Mouse (Mus musculus): ENCODE results near the gene Poldip3.
"Not testable (repeated sequence)": the region's sequence is repeated elsewhere in the genome, so short reads cannot be mapped to it uniquely, and the experiment has no call there.

Poldip3 gene

DNA sequence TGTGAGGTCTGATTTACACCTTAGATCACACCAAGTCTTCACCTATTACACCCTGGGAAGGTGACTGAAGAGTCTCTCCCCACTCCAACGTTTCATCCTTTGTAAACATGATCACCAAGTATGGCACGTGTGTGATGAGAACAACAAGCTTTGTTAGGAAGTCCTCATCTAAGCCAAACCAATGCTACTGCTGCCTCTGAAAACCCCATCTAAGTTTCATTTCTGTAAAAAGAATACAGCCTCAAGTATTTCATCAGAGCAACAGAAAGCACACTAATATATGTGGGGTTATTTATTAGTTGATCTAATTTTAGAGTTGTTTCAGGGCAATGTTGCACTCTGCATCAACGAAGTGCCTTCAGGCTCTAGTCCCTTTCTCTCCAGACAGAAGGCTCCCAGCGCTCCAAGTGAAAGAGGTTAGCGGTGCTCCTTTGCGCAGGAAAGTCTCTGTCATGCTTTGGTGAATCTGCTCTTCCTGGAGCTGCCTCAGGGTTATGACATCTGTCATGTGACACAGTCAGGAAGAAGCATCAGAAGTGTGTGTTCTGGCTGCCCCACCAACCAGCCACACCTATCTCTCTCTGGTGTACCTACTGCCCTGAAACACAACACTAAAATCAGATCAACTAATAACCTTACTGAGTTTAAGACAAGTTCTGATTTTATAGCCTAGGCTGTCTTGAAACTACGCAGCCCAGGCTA, 19.5 kb downstream of the Poldip3 start:
- DNase-seq (ENCODE audit: low read depth, low spot score) = no peak

GRCm38 (mm10) chr15:83127037-83127436, 22.1 kb downstream of the Poldip3 start:
- DNase-seq (ENCODE audit: low read depth, low spot score) = not testable (repeated sequence)

- no peak for DNase-seq (ENCODE audit: low read depth, low spot score)
Observed at GRCm38 (mm10) chr15:83126582-83126981, 22.6 kb downstream of the Poldip3 start.

DNA sequence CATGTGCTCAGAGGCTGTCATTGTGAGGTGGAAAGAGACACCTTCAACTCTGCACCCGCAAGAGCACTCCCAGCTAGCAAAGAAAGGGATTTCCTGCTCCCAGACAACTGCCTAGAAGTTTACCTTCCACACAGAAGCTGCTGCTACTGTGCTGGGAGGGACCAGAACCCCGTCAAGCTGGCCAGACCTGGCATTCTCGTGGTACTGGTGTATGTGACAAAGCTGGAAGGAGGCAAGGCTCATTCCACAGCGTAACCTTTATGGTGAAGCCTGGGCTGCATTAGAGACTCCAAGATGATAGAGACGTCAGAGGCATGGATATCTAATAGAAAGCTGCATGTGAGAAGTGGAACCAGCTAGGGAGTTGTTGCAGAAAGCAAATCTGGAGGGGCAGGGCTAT, 24.6 kb downstream of the Poldip3 start:
- no peak for DNase-seq (ENCODE audit: low read depth, low spot score)

DNA sequence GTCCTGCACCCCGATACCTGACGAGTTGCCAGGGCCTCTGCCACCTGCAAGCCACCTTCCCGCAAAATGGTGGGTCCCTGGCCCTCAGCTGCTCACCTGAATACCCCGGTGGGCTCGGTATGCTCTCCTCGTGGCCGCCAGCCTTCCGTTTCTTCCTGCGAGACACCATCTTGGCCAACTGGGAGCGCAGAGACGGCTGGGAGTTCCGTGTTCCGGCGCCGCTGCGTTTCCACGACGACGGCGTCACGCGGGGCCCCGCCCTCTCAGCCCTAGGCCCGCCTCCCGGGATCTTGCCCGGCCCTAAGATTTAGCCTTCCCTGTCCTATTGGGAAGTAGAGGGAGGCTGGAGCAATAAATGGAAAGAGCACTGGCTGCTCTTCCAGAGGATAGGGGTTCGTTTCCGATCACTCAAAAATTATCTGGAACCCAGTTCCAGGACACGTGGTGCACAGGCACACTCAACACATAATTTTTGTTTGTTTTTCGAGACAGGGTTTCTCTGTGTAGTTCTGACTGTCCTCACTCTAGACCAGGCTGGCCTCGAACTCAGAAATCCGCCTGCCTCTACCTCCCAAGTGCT, 26.5 kb downstream of the Poldip3 start, which contains the start of gene Rrp7a:
Gene Rrp7a (minus strand): TSS at position 236 of the 580 bp plus-strand sequence.
- DNase-seq (ENCODE audit: low read depth, low spot score) = peak; percentile 74

- DNase-seq (ENCODE audit: low read depth, low spot score) = peak; percentile 24
Observed at GRCm38 (mm10) chr15:83121709-83122565, 27.2 kb downstream of the Poldip3 start.

DNA sequence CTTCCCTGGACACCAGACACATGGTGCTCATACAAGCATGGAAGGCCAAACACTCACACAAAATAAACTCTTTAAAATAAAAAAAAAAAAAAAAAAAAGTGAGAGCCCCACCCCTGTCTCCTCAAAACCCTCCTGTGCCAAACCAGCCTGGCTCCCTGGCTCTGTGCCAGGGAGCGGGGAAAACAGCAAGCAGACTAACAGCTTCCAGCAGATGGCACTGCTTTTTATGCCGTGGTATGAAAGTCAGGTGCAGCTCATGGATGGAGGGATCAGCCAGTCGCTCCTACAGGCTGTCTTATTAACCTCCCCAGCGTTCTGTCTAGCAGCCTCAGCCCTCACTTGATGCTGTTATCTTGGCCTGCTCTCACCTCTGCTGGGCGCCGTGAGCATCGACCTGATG, 30.8 kb downstream of the Poldip3 start:
- DNase-seq (ENCODE audit: low read depth, low spot score) = peak; percentile 46

- DNase-seq (ENCODE audit: low read depth, low spot score) = no peak
Observed at GRCm38 (mm10) chr15:83115071-83115470, 34.1 kb downstream of the Poldip3 start.

- DNase-seq (ENCODE audit: low read depth, low spot score) = no peak
Observed at GRCm38 (mm10) chr15:83114106-83114505, 35.1 kb downstream of the Poldip3 start.

- no peak for DNase-seq (ENCODE audit: low read depth, low spot score)
Observed at GRCm38 (mm10) chr15:83112898-83113297, 36.3 kb downstream of the Poldip3 start.

- DNase-seq (ENCODE audit: low read depth, low spot score) = no peak
Observed at GRCm38 (mm10) chr15:83111874-83112273, 37.3 kb downstream of the Poldip3 start.

DNA sequence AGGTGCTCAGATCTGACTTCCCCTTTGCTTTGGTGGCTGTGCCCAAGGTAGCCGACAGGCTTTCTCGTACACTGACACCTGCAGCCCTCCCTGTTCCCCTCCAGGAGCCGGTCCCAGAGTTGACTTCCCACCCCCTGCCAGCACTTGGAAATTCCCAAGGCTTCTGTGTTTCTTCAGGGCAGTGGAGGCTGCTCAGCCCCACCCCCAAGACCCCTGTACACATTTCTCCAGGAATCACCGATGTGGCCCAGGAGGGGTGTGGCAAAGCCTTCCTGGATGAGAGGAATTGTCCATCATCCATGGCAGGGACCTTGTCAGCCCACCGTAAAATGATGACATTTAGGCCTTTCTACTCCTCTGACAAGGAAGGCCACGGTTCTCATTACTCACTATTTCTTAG, 37.9 kb downstream of the Poldip3 start:
- no peak for DNase-seq (ENCODE audit: low read depth, low spot score)

- DNase-seq (ENCODE audit: low read depth, low spot score) = no peak
Observed at GRCm38 (mm10) chr15:83107814-83108213, 41.4 kb downstream of the Poldip3 start.

GRCm38 (mm10) chr15:83106426-83106825, 42.8 kb downstream of the Poldip3 start:
- DNase-seq (ENCODE audit: low read depth, low spot score) = no peak

DNA sequence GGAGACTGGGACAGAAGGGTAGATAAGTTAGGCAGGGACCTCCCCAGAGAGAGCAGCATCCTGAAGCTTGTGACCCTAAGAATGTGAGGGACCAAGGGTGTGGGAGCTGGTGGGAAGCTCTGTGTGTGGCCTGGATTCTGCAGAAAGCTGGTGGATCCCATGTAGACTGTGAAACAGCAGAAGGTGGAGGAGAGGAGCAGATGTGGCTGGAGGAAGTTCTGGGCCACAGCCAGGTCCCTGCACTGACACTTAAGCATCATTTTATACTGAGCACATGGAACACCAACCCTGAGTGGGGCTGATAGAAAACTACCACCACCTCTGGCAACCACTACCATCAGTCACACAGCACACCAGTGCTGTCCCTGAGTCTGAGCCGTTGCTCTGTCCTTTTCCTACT, 46.1 kb downstream of the Poldip3 start:
- DNase-seq (ENCODE audit: low read depth, low spot score) = no peak

- no peak for DNase-seq (ENCODE audit: low read depth, low spot score)
Observed at GRCm38 (mm10) chr15:83100332-83100662, 48.9 kb downstream of the Poldip3 start.

GRCm38 (mm10) chr15:83099533-83100331, 49.5 kb downstream of the Poldip3 start:
- no peak for DNase-seq (ENCODE audit: low read depth, low spot score)

DNA sequence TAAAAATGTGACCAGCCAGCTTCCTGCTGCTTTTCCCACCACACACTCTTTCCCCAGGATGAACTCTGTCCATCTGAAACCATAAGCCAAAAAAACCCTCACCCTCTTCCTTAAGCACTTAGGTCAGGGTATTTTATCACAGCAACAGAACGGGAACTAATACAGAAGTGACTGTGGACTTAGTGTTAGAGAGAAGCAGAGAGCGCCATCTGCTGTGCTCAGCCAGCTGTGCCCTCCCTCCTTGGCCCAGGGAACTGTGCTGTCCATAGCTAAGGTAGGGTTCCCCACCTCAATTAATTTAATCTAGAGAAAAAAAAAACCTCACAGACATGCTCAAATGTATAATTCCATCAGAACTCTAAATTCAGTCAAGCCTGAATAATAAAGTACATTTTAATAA, 53.2 kb downstream of the Poldip3 start:
- no peak for DNase-seq (ENCODE audit: low read depth, low spot score)

DNA sequence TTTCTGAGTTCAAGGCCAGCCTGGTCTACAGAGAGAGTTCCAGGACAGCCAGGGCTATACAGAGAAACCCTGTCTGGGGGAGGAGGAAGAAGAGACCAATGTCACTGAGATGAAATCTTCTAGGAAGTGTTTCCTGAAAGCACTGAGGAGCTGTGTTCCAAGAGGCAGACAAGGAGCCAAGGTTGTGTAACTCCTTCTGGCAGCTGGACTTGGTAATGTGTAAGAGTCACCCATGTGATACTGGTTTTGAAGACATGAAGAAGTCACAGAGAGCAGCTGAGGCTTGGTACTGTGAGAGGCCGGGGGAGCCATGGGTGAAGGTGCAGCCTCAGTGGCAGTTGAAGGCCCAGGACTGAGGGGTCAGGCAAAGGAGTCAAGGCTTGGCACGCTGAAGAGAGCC, 55.5 kb downstream of the Poldip3 start:
- DNase-seq (ENCODE audit: low read depth, low spot score) = no peak

DNA sequence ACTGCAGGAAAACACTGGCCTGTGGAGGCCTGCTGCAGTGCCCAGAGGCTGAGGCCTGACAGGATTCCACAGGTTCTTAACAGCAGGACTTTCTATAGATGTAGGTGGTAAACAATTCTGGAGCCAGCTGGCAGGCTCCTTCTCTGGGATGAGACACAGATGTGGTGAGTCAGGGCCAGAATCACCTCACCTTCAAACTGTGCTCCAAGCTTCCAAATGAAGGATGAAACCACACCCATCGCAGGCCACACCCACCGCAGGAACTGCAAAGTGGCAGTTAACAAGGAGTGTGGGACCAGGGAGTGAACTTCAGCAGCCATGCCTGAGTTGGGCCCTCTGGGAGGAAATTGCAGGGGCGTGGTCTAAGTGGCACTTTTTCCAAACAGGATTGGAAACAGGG, 58.3 kb downstream of the Poldip3 start:
- no peak for DNase-seq (ENCODE audit: low read depth, low spot score)

- no peak for DNase-seq (ENCODE audit: low read depth, low spot score)
Observed at GRCm38 (mm10) chr15:83089429-83089605, 59.9 kb downstream of the Poldip3 start, which contains the start of gene Serhl. Serhl (plus strand) TSS chr15:83089506.

Data from brain, embryonic 18.5 days (tissue).